Mouse (Mus musculus): ENCODE measurements around the gene Bahd1. TPM values are rescaled to one million over a fixed set of nuclear protein-coding genes. Genes with fewer than 3 reads are reported as not detected.

The Bahd1 gene
- polyA plus RNA-seq, 1 experiment from 2014 or later, result 5.4 TPM

DNA sequence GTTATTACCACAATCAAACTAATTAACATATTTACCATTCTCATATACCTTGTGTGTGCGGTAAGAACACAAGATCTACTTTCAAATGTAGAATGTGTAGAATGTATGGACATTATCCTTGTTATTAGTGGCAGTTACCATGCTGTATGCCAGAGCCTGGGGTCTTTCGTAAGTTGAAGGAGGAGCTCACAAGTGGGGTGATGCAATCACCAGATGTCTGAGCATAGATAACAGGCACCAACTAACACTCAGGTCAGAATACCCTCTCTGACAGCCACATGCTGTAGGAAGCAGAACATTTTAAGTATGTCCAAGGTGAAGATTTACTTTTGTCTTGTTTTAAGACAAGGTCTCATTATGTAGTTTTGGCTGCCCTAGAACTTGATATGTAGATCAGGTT, 60.2 kb downstream of the Bahd1 start:
- no peaks in the 10 kb centered on the region for H3K9me3 ChIP-seq
- no peaks in the 10 kb centered on the region; the same call in 1 of the 2 replicates for H3K4me1 ChIP-seq (replicated peaks)
- WGBS, result 90% methylated on average over 2 of the region's 2 CpGs
- no peak overlapping the region for H3K27ac ChIP-seq (replicated peaks)
- no peak overlapping the region for H3K4me3 ChIP-seq
- H3K36me3 ChIP-seq, result no peaks in the 10 kb centered on the region
- no peak for ATAC-seq (ENCODE audit: low read depth)
- no peak overlapping the region for H3K4me2 ChIP-seq
- H3K9ac ChIP-seq, result no peak overlapping the region
- H3K27me3 ChIP-seq, result no peaks in the 10 kb centered on the region

DNA sequence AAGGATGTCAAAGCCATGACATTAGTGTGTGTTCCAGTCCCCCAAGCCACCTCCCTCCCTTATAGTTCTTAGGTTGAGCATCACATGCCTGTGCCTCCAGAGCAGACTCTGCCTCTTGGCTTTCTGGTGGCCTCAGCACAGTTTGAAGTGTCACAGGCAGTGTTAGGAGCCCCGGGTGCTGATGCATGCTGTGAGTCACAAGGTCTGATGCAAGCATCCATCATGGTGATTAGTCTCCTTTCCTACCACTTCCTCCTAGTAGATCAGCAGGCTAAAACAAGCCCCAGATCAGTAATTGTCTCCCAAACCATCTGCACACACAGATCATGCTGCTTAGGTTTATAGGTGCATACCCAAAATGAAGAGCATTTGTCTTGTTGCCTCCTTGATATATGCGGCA, 61.4 kb downstream of the Bahd1 start:
- H3K4me3 ChIP-seq, result no peak overlapping the region
- no peaks in the 10 kb centered on the region for H3K9me3 ChIP-seq
- H3K27ac ChIP-seq (replicated peaks), result no peak overlapping the region
- H3K9ac ChIP-seq, result no peak overlapping the region
- WGBS, result 59% methylated on average over 2 of the region's 2 CpGs
- H3K36me3 ChIP-seq, result no peaks in the 10 kb centered on the region
- H3K4me2 ChIP-seq, result no peak overlapping the region
- no peaks in the 10 kb centered on the region for H3K27me3 ChIP-seq
- H3K4me1 ChIP-seq (replicated peaks), result no peaks in the 10 kb centered on the region; the same call in 1 of the 2 replicates
- ATAC-seq (ENCODE audit: low read depth), result no peak

DNA sequence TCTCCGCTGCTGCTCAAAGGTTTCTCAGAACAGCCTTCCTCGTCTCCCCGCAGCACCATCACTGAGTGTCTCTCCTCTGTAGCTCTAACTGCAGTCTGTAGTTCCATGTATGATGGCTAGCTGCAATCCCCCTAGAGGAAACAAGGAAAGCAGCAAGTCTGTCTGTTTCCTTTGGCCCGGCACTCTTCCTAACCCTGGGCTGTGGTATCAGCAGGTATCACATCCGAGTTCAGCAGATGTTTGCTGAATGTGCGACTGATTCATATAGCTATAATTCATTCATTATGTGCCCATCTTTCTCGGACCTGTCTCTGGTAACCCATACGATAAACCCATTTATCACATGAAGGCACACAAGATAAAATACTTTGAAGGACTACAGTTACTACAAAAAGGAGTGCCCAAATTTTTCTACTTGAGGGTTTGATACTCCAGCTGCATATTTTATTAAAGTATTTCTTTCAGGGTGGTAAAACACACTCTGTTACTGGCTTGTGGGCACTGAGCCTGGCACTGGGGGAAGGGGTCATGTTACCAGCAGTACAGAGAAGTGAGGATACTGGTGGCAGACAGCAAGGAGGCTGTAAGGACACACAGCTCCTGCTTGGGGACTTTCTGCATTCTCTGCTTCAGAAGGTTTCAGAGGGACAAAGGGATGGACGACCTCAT, 63.0 kb downstream of the Bahd1 start:
- Histone ChIP-seq H3K4me2 (no peak overlapping the region), H3K36me3 (no peaks in the 10 kb centered on the region), H3K27me3 (no peaks in the 10 kb centered on the region), H3K4me3 (no peak overlapping the region), H3K27ac (replicated peaks) (no peak overlapping the region), H3K9me3 (no peaks in the 10 kb centered on the region), H3K9ac (no peak overlapping the region), H3K4me1 (replicated peaks) (no peaks in the 10 kb centered on the region; the same call in 1 of the 2 replicates)
- 59% methylated on average over 9 of the region's 9 CpGs for WGBS
- ATAC-seq (ENCODE audit: low read depth), result no peak

DNA sequence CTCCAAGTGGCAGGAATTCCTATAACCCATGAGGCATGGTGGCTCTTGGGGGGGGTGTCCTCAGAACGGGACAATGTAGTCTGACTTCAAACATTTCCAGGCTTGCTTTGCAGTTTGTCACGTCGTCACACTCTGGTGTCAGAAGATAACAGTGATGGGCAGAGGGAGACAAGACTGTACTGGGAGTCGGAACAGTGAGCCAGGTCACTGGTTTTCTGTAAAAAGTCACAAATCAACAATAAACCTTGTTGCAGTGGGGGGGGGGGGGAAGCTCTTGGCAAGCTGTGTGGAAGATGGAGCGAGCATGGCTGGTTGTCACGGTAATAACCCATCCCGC, 63.5 kb downstream of the Bahd1 start:
- Histone ChIP-seq H3K4me1 (replicated peaks) (no peaks in the 10 kb centered on the region; the same call in 1 of the 2 replicates), H3K4me3 (no peak overlapping the region), H3K27me3 (no peaks in the 10 kb centered on the region), H3K9ac (no peak overlapping the region), H3K27ac (replicated peaks) (no peak overlapping the region), H3K4me2 (no peak overlapping the region), H3K36me3 (no peaks in the 10 kb centered on the region), H3K9me3 (no peaks in the 10 kb centered on the region)
- ATAC-seq (ENCODE audit: low read depth), result no peak
- 48% methylated on average over 7 of the region's 7 CpGs for WGBS

DNA sequence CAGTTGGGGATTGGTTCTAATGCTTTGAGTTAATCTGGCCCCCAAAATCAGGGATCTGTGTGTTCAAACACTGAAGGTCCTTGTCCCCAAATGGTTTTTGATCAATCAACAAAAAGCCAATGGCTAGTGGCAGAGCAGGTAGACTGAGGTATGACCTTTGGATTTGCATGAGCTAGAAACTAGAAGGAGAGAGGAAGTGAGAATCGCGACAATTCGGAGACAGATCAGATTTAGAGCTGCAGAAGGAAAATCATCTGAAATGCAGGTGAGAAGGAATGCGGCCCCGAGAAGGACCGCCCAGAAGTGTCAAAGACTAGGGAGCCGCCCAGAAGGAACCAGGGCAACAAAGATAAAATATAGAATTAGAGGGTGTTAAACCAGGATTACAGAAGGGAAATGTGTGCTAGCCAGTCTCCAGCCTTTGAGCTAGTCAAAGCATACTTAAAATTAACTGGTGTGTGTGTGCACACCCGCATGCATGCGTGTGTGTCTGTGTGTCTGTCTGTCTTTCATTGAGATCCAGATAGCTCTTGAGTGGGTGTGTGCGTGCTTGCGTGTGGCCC, 69.5 kb downstream of the Bahd1 start:
- Histone ChIP-seq H3K9me3 (no peaks in the 10 kb centered on the region), H3K4me3 (no peak overlapping the region), H3K36me3 (no peaks in the 10 kb centered on the region), H3K27ac (replicated peaks) (no peak overlapping the region), H3K9ac (no peak overlapping the region), H3K27me3 (peaks cover 15% of the 10 kb centered on the region), H3K4me2 (no peak overlapping the region), H3K4me1 (replicated peaks) (peaks cover 3% of the 10 kb centered on the region; the same call in 1 of the 2 replicates)
- WGBS, result 89% methylated on average over 11 of the region's 11 CpGs
- no peak for ATAC-seq (ENCODE audit: low read depth)

DNA sequence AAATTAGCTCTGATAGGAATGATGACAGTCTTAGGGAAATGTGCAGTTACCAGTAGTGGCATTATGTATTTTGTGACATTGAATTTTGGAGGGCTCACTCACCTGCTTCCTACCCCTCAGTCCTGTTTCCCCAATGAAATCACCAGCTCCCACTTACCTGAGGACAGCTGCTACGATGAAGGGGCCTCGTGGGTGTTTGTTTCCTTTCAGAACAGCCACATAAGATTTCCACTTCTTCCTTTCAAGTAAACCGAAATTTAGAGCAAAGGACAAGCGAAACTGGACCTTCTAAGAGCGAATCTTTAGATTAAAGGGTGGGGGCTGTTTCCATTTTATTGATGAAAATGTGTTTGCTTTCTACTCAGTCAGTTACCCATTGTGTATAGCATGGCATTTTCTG, 71.9 kb downstream of the Bahd1 start:
- Histone ChIP-seq H3K36me3 (no peaks in the 10 kb centered on the region), H3K4me3 (no peak overlapping the region), H3K4me1 (replicated peaks) (peaks cover 14% of the 10 kb centered on the region), H3K27ac (replicated peaks) (no peak overlapping the region), H3K27me3 (peaks cover 30% of the 10 kb centered on the region), H3K9me3 (no peaks in the 10 kb centered on the region), H3K4me2 (0 out of 2 replicates have a peak overlapping the region, but pooled peaks have one; percentile 71), H3K9ac (no peak overlapping the region)
- no peak for ATAC-seq (ENCODE audit: low read depth)
- WGBS, result 82% methylated on average over 5 of the region's 5 CpGs

DNA sequence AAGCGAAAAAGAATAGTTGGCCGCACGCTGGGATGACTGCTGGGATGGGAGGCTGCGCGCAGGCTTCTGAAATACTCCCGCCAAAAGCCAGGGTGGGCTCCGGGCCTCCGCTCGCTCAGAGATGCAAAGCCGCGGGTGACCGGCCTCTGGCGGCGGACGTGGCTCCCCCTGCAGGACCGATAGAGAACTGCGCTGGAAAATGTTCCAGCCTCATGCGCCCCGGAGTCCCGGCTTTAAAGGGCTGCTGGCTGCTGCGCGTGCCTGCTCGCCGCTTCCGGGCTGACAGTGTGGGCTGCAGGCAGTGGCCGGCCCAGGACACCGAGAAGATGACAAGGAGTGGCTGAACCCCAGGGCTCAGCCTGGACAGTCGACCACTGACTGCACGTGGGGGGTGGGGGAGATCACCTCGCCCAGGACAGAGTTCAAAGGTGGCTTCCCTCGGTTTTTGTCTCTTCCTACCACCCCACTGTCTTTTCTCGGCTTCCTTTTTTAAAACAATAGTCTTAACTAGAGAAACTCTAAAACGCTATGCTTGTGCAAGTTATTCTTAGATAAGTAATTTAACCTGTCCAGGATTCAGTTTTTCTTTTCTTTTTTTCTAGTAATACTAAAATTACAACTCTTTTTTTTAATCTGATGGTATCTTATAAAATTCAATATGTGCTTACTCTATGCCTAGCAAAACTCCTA, 72.7 kb downstream of the Bahd1 start:
- Histone ChIP-seq H3K4me1 (replicated peaks) (peaks cover 14% of the 10 kb centered on the region), H3K9me3 (no peaks in the 10 kb centered on the region), H3K9ac (peak overlapping the region; percentile 68), H3K4me3 (peak overlapping the region; percentile 40), H3K36me3 (no peaks in the 10 kb centered on the region), H3K27me3 (peaks cover 38% of the 10 kb centered on the region), H3K4me2 (peak overlapping the region; percentile 71), H3K27ac (replicated peaks) (no peak overlapping the region)
- peak; percentile 70 for ATAC-seq (ENCODE audit: low read depth)
- under 1% methylated on average over 33 of the region's 33 CpGs for WGBS

Other genes with a start within 250 kb of the Bahd1 start
- 12.1 and 15.8 TPM in 2 replicates for gene Pak6, start 237.1 kb upstream of the Bahd1 start, polyA plus RNA-seq (2015; fragmentation: Nextera tagmentation; extraction: Ambion mirVana)
- gene Ankrd63, start 196.4 kb upstream of the Bahd1 start, polyA plus RNA-seq (2015; fragmentation: Nextera tagmentation; extraction: Ambion mirVana), result not detected in 2 replicates
- gene Plcb2, start 171.9 kb upstream of the Bahd1 start, polyA plus RNA-seq (2015; fragmentation: Nextera tagmentation; extraction: Ambion mirVana), result 0.46 and 0.61 TPM in 2 replicates
- gene Inafm2, start 154.6 kb upstream of the Bahd1 start, polyA plus RNA-seq (2015; fragmentation: Nextera tagmentation; extraction: Ambion mirVana), result 23.7 and 25.3 TPM in 2 replicates
- 1.2 and 1.4 TPM in 2 replicates for gene Ccdc9b, start 137.7 kb upstream of the Bahd1 start, polyA plus RNA-seq (2015; fragmentation: Nextera tagmentation; extraction: Ambion mirVana)
- not detected in 2 replicates for gene Phgr1, start 127.6 kb upstream of the Bahd1 start, polyA plus RNA-seq (2015; fragmentation: Nextera tagmentation; extraction: Ambion mirVana)
- 39.9 and 40.7 TPM in 2 replicates for gene Disp2, start 120.7 kb upstream of the Bahd1 start, polyA plus RNA-seq (2015; fragmentation: Nextera tagmentation; extraction: Ambion mirVana)
- 23.8 and 28.0 TPM in 2 replicates for gene Knstrn, start 86.4 kb upstream of the Bahd1 start, polyA plus RNA-seq (2015; fragmentation: Nextera tagmentation; extraction: Ambion mirVana)
- gene Ivd, start 38.4 kb upstream of the Bahd1 start, polyA plus RNA-seq (2015; fragmentation: Nextera tagmentation; extraction: Ambion mirVana), result 47.7 and 48.5 TPM in 2 replicates
- 10.4 TPM in 2 replicates for gene Chst14, start 26.1 kb downstream of the Bahd1 start, polyA plus RNA-seq (2015; fragmentation: Nextera tagmentation; extraction: Ambion mirVana)
- gene Ccdc32, start 129.0 kb downstream of the Bahd1 start, polyA plus RNA-seq (2015; fragmentation: Nextera tagmentation; extraction: Ambion mirVana), result 36.6 and 37.4 TPM in 2 replicates
- gene Rpusd2, start 134.4 kb downstream of the Bahd1 start, polyA plus RNA-seq (2015; fragmentation: Nextera tagmentation; extraction: Ambion mirVana), result 4.2 and 5.9 TPM in 2 replicates
- gene Knl1, start 146.7 kb downstream of the Bahd1 start, polyA plus RNA-seq (2015; fragmentation: Nextera tagmentation; extraction: Ambion mirVana), result 7.6 and 9.9 TPM in 2 replicates
- 8.3 and 10.5 TPM in 2 replicates for gene Rad51, start 212.4 kb downstream of the Bahd1 start, polyA plus RNA-seq (2015; fragmentation: Nextera tagmentation; extraction: Ambion mirVana)

All from neural tube, embryonic 13.5 days (tissue).